In the genomic region with DNA sequence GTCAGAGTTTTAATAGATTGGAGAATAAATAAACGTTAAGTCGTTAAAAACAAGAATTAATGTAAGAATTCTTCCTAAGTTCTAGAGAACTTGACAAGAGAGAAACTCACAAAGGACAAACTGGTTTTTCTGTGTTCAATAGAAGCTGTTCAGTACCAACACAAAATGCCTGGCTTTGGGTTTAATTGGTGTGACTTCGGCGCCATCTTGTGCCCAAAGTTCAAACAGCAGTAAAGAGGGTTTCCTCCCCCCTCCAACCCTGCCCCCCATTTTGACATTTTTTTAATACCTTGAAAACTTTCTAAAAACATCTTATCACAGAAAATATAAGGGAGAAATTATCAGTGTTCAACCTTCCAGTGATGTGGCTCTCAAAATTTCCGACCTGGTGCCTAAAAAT, we compare ENCODE assay signal across 8 mouse cellular contexts. TPM values are rescaled to one million over a fixed set of nuclear protein-coding genes. Genes with fewer than 3 reads are reported as not detected.
DNase-seq lines count a peak whose midpoint lies in the region; ATAC-seq and TF ChIP-seq lines count a peak whose summit lies in the region.

No protein-coding gene starts in this region.

- H3K27ac ChIP-seq in kidney, embryonic 14.5 days (ENCODE audit: low read depth, low read length): no peak overlapping the region
- H3K27ac ChIP-seq in bone marrow, adult 2 months (ENCODE audit: control insufficient read depth, insufficient read depth, low read depth, low read length, poor library complexity): no peak overlapping the region
- H3K27ac ChIP-seq in forebrain, embryonic 13.5 days: no peak overlapping the region
- no peak overlapping the region for H3K27ac ChIP-seq in hindbrain, embryonic 11.5 days (ENCODE audit: low read depth, low read length)
- no peak overlapping the region for H3K27ac ChIP-seq in midbrain, embryonic 11.5 days (ENCODE audit: low read depth, low read length)

- no peaks in the 10 kb centered on the region for H3K36me3 ChIP-seq in kidney, embryonic 14.5 days (ENCODE audit: control insufficient read depth, insufficient read depth, low read length)
- no peaks in the 10 kb centered on the region for H3K36me3 ChIP-seq in forebrain, embryonic 13.5 days (ENCODE audit: poor library complexity, severe bottlenecking)
- no peaks in the 10 kb centered on the region for H3K36me3 ChIP-seq in hindbrain, embryonic 11.5 days (ENCODE audit: control insufficient read depth, insufficient read depth, low read length)
- H3K36me3 ChIP-seq in midbrain, embryonic 11.5 days (ENCODE audit: control insufficient read depth, insufficient read depth, low read length): no peaks in the 10 kb centered on the region

- no peak for TF ChIP-seq POLR2A in bone marrow, adult 2 months (IDR thresholded peaks at IDR 0.05; ENCODE audit: borderline replicate concordance, control insufficient read depth, low read depth, low read length)

- no peak overlapping the region for H3K9ac ChIP-seq in kidney, embryonic 14.5 days (ENCODE audit: low read depth, low read length)
- no peak overlapping the region for H3K9ac ChIP-seq in forebrain, embryonic 13.5 days
- no peak overlapping the region for H3K9ac ChIP-seq in hindbrain, embryonic 11.5 days (ENCODE audit: low read depth, low read length)
- no peak overlapping the region for H3K9ac ChIP-seq in midbrain, embryonic 11.5 days (ENCODE audit: low read length)

- no peak overlapping the region; the same call in 1 of the 2 replicates for H3K4me2 ChIP-seq in kidney, embryonic 14.5 days (replicated peaks; ENCODE audit: low read depth, low read length)
- H3K4me2 ChIP-seq in forebrain, embryonic 13.5 days: no peak overlapping the region
- no peak overlapping the region for H3K4me2 ChIP-seq in hindbrain, embryonic 11.5 days (replicated peaks; ENCODE audit: low read depth, low read length)
- H3K4me2 ChIP-seq in midbrain, embryonic 11.5 days: no peak overlapping the region

- peak; percentile 44 to 73 for DNase-seq in kidney, adult 8-10 months
- DNase-seq in hindbrain, embryonic 11.5 days (ENCODE audit: low spot score): peak; percentile 79
- peak; percentile 59 to 65 for DNase-seq in left cerebral cortex, adult 18-20 months (ENCODE audit: low spot score in 2 of 2)
- peak; percentile 98 for DNase-seq in midbrain, embryonic 11.5 days (ENCODE audit: low spot score, missing footprints)
- peak; percentile 18 to 66 for DNase-seq in spleen, postnatal 10 days (ENCODE audit: low spot score in 2 of 2)

- no peaks in the 10 kb centered on the region for H3K9me3 ChIP-seq in kidney, embryonic 14.5 days (ENCODE audit: control insufficient read depth, low read length)
- H3K9me3 ChIP-seq in forebrain, embryonic 13.5 days (replicated peaks): no peaks in the 10 kb centered on the region
- no peaks in the 10 kb centered on the region for H3K9me3 ChIP-seq in hindbrain, embryonic 11.5 days (ENCODE audit: control insufficient read depth, low read length)
- H3K9me3 ChIP-seq in midbrain, embryonic 11.5 days (ENCODE audit: control insufficient read depth, low read length): no peaks in the 10 kb centered on the region

- H3K27me3 ChIP-seq in kidney, embryonic 14.5 days (ENCODE audit: control insufficient read depth, insufficient read depth, low read length): no peaks in the 10 kb centered on the region
- no peaks in the 10 kb centered on the region for H3K27me3 ChIP-seq in forebrain, embryonic 13.5 days
- H3K27me3 ChIP-seq in hindbrain, embryonic 11.5 days (ENCODE audit: control insufficient read depth, insufficient read depth, low read length): no peaks in the 10 kb centered on the region
- no peaks in the 10 kb centered on the region for H3K27me3 ChIP-seq in midbrain, embryonic 11.5 days (ENCODE audit: control insufficient read depth, insufficient read depth, low read length)

- 14% methylated on average over 5 of the region's 5 CpGs for WGBS in kidney, embryonic 14.5 days
- WGBS in bone marrow, adult 2 months: 14% methylated on average over 5 of the region's 5 CpGs
- 13% methylated on average over 5 of the region's 5 CpGs for WGBS in forebrain, embryonic 13.5 days
- WGBS in hindbrain, embryonic 11.5 days: 16% methylated on average over 5 of the region's 5 CpGs
- WGBS in midbrain, embryonic 11.5 days: 14% methylated on average over 5 of the region's 5 CpGs

- peaks cover 15% of the 10 kb centered on the region for H3K4me1 ChIP-seq in kidney, embryonic 14.5 days (ENCODE audit: control insufficient read depth, insufficient read depth, low read length)
- H3K4me1 ChIP-seq in bone marrow, adult 2 months (ENCODE audit: control insufficient read depth, insufficient read depth, low read length): peaks cover 3% of the 10 kb centered on the region; the same call in 1 of the 2 replicates
- peaks cover 20% of the 10 kb centered on the region for H3K4me1 ChIP-seq in forebrain, embryonic 13.5 days
- no peaks in the 10 kb centered on the region for H3K4me1 ChIP-seq in hindbrain, embryonic 11.5 days (replicated peaks; ENCODE audit: control insufficient read depth, insufficient read depth, low read length)
- H3K4me1 ChIP-seq in midbrain, embryonic 11.5 days (ENCODE audit: control insufficient read depth, insufficient read depth, low read length): peaks cover 11% of the 10 kb centered on the region

- ATAC-seq in kidney, embryonic 14.5 days (ENCODE audit: low FRiP score, low TSS enrichment): no peak
- peak; percentile 66 for ATAC-seq in forebrain, embryonic 13.5 days
- peak; percentile 53 for ATAC-seq in hindbrain, embryonic 11.5 days (ENCODE audit: low FRiP score)
- peak; percentile 66 for ATAC-seq in midbrain, embryonic 11.5 days (ENCODE audit: low FRiP score)

- TF ChIP-seq CTCF in bone marrow, adult 2 months (IDR thresholded peaks at IDR 0.05; ENCODE audit: control insufficient read depth, insufficient read depth, low read length): peak; percentile 56; the same call in 1 of the 2 replicates

- H3K4me3 ChIP-seq in kidney, embryonic 14.5 days (ENCODE audit: low read length): no peak overlapping the region
- no peak overlapping the region for H3K4me3 ChIP-seq in bone marrow, adult 2 months (replicated peaks; ENCODE audit: control insufficient read depth, low read depth, low read length)
- no peak overlapping the region for H3K4me3 ChIP-seq in forebrain, embryonic 13.5 days
- H3K4me3 ChIP-seq in hindbrain, embryonic 11.5 days (ENCODE audit: low read depth, low read length): no peak overlapping the region
- no peak overlapping the region for H3K4me3 ChIP-seq in midbrain, embryonic 11.5 days (ENCODE audit: low read depth, low read length)

RNA-seq across cellular contexts. Expression of a gene that starts 44.4 kb away (rescaled TPM):
- 41.5 and 43.8 TPM in 2 replicates for polyA plus RNA-seq in kidney, embryonic 14.5 days (2014; fragmentation: Nextera tagmentation; extraction: Ambion mirVana)
- polyA plus RNA-seq in bone marrow, adult 2 months (2011; ENCODE audit: insufficient read depth, insufficient read length, low replicate concordance, missing spikeins): 7.5 and 12.8 TPM in 2 replicates
- 8.5 and 8.6 TPM in 2 replicates for polyA plus RNA-seq in forebrain, embryonic 13.5 days (2015; fragmentation: Nextera tagmentation; extraction: Ambion mirVana)
- polyA plus RNA-seq in hindbrain, embryonic 11.5 days (2014; fragmentation: Nextera tagmentation; extraction: Ambion mirVana): 13.1 and 17.5 TPM in 2 replicates
- 10 to 100 TPM; 24.8 to 28.4 TPM for total RNA-seq in left cerebral cortex, adult 18-20 months (2021)
- 13.7 and 14.2 TPM in 2 replicates for polyA plus RNA-seq in midbrain, embryonic 11.5 days (2014; fragmentation: Nextera tagmentation; extraction: Ambion mirVana)

Comparison
In these comparisons a context has a peak if more than half of its experiments do, and no peak if none do; other contexts are left out.
1. DNase-seq: peak in every context shown above with its lines; median percentile 98 in midbrain, embryonic 11.5 days; 79 in hindbrain, embryonic 11.5 days; 62 in left cerebral cortex, adult 18-20 months; 58 in kidney, adult 8-10 months; 42 in spleen, postnatal 10 days.